Mouse (Mus musculus) skeletal muscle tissue, adult 2 months (tissue): ENCODE measurements at regions not wholly inside any gene's neighbourhood (a gene's known extent, or its start where the extent isn't known, plus 50 kb on each side); places are given as distances from the start of the nearest gene placed in this dataset.

Experiments
- DNase-seq: peaks from one replicate; pipeline ENCODE4 v3.0.0-alpha.2; 2012; ENCODE audit warnings: low read depth, low spot score

GRCm38 (mm10) chr10:17200524-17201426 is 522.2 kb upstream of the Cited2 start:
- no peak for DNase-seq

DNA sequence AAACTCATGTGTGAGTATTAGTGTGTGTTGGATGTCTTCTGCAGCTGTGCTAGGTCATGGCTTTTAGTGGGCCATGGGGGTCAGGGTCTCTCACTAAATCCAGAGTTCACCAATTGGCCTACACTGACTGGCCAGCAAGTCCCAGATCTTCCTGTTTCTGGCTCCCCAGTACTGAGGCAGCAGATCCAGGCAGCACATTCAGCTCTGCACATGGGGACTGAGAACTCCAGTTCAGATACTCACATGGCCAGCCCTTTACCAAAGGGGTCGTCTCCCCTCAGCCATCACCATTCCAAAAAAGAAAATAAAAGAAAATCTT is 521.6 kb upstream of the Cited2 start:
- no peak for DNase-seq

GRCm38 (mm10) chr10:17202556-17203415 is 520.2 kb upstream of the Cited2 start:
- DNase-seq, result no peak

DNA sequence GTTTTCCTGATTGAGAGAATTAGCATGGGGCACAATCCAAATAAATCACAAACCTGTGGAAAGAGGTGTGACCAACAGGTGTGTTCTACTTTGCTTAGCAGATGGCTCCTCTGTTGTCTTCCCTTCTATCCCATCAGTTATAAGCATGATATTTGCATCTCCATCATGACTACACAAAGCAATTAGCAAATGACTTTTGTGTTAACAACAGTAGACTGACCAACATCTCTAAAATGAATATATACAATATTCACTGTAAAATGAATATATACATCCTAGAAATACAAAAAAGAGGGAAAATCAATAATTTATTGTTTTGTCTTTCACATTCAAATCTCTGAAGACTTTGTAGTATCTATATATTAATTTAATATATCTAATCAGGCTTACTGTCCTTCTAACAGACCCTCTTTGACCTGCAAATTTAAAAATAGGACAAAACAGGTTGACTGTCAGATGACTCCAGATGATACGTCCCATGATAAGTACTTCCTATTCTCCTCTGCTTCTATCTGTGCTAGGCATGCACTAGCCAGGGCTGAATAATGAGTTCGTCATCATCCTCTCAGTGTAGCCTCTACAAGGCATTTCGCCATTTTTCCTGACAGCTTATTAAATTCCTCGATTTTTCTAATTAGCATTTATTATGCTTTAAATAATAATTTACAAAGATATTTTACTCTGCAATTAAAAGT is 519.5 kb upstream of the Cited2 start:
- no peak for DNase-seq

- no peak for DNase-seq
Measured at GRCm38 (mm10) chr10:17204153-17204552, 518.9 kb upstream of the Cited2 start.

DNA sequence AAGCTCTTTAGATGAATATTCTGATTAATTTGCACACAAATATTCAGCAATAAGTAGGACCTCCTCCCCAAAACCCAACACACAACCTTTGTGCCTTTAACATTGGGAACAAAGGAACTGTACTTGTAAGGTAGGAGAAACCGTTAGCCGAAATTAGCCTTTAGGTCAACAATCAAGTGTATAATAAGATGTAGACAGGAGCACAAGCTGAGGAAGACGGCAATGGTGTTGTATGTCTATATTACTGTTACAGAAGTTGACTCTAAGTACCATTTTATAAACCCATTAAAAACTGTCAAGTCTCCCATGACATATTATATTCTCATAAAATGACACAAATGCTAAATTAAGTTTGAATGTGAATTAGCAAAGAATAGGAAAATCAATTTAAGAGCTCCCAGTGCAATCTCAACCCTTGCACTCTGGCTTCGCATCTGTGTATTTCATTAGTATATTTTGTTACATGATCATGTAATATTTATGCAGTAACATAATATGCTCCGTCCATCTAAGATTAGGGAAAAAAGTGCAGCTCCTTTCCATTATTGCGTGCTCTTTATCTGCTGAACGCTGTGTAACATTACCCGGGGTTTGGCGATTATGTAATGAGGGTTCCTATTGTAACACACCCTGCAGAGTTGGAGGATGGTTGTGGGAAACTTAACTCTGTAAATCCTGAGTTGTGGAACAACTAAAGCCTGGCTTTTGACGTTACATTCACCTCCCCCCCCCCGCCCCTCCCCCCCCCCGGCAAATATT is 510.3 kb upstream of the Cited2 start:
- DNase-seq, result peak; percentile 48

- DNase-seq, result peak; percentile 63
Measured at GRCm38 (mm10) chr10:17213310-17214064, 509.5 kb upstream of the Cited2 start.

- DNase-seq, result no peak
Measured at GRCm38 (mm10) chr10:17214065-17214440, 509.0 kb upstream of the Cited2 start.

- DNase-seq, result no peak
Measured at GRCm38 (mm10) chr10:17215029-17215428, 508.0 kb upstream of the Cited2 start.

DNA sequence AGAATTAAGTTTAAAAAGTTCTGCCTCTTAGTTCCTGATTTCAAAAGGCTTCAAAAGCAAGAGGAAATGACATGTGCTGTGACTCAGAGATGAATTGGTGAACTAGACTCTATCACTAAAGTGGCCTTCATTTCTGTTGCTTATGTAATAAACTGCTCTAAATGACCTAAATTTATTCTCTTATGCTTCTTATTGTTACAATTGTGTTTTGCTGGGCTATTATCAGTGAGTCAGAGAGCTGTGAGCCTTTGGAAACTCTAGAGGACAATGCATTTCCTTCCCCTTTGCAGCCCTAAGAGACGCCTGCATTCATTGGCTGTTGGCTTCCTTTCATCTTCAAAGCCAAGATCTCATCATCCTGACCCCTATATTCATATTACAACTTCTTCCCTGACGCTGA is 501.5 kb upstream of the Cited2 start:
- DNase-seq, result no peak

GRCm38 (mm10) chr10:17225727-17226126 is 497.3 kb upstream of the Cited2 start:
- DNase-seq, result no peak

DNA sequence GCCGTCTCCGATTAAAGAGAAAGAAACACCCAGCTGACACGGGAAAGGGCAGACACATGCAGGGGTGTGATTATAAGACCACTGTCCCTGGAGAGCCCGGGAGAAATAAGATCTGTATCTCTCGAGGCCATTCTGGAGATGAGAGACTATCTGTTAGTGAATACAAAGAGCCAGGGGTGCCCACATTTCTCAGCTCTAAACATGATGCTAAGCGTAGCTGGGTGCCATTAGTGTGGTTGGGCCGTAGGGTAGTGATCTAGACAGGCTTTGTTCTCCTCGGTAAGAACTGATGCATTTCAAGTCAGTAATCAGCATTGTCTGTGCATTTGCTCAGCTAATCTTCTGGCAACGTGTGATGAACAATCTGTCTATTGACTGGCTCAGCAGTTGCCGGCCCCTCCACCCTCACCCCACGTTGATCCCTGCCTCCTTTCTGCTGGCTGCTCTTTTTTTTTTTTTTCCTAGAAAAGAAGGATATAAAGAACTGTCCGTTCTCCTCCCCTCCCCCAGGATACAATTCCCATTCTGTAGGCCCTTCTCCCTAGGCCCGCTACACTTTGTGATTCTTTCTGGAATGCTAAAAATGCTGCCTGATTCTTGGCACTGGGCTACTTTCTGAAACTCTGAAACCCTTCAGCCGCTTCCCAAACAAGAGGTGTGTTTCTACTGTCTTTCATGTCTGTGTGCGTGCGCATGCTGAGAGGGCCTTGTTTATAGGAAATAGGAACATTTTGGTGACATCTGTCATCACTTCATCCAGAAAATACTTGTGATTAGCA is 492.8 kb upstream of the Cited2 start:
- no peak for DNase-seq

DNA sequence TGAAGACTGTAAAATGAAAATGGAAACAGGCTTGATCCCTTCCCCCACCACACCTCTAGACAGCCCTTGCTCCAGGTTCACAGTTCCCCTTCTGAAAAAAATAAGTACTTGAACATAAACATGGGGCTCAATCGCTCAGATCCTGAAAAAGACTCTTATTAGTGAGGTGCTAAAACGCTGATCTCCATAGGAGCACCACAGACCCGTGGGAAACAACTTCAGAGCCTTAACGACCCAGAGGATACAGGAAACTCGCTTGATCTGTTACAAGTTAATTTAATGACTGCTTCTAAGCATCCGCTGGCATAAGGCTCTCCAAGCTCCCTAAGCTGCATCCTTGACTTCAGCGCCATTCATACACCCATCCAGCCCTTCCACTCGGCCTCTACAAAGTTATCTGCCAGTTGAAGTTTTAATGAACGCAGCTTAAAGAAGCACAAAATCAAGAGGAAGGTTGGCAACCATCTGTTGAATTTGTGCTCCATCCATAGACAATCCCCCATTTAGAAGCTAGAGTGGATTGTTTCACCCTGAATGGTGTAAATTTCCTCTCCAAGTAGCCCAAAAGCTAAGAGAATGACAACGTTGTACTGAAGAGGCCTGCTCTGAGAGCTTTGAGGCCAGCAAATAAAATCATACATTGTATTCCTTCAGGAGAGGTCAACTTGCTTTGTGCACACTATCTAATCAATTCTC is 486.9 kb upstream of the Cited2 start:
- no peak for DNase-seq

GRCm38 (mm10) chr10:17236761-17237160 is 486.3 kb upstream of the Cited2 start:
- DNase-seq, result no peak

- DNase-seq, result no peak
Measured at GRCm38 (mm10) chr10:17237463-17237862, 485.6 kb upstream of the Cited2 start.

DNA sequence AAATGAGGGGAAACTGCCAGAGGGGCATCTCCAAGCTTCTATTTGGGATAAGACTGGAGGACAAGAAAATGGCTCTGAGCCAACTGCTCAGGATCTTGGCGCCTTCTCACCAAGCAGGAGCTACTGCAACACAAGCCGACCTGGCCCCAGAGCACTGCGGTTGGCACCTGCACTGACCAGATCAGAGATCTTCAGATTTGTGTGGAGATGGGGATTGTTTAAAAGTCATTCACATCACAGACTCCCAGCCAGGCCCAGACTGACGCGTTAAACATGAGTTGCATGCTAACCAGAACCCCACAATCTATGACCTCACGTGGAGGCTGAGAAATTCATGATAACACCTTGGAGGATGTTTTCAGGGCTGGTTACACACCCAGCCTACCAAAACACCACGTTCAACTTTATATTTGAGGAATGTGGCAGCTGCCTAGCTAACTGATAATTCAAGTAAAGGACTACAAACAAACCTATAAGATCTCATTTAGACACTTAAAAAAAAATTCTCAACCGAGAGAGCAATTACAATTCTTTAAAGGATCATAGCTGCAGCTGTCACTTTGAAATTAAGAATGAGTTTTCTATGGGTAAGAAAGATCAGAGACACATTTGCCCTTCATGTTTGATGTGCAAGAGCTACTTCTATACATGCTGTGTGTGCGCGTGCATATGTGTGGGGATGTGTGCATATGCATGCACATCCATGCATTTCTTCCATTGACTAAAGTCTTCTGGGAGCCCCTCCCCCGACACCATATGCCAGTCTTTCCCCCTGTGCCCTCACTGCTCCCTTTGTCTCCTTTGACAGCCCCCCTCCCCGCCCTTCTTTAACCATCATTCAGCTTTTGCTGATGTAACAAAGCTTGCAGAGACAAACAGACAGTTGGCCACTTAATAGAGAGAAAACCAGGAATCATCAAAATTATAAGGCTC is 484.8 kb upstream of the Cited2 start:
- DNase-seq, result no peak

DNA sequence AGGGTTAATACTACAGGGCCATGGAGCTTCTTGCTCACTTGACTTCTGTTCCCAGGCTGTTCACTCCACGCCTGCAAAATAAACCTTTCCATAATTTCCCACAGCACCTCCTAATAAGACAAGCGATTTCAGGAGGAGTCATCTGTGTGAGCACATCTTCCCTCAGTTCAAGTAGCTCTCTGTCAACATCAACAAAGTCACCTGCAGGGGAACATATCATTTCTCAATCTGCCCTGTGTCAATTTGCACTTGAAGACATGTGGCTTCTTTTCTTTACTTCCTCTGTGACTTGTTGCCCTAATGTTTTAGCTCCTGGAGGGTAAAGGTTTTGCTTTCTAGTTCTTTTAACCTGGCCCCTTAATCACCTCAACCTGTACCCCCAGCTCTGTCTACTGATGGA is 474.7 kb upstream of the Cited2 start:
- DNase-seq, result no peak

DNA sequence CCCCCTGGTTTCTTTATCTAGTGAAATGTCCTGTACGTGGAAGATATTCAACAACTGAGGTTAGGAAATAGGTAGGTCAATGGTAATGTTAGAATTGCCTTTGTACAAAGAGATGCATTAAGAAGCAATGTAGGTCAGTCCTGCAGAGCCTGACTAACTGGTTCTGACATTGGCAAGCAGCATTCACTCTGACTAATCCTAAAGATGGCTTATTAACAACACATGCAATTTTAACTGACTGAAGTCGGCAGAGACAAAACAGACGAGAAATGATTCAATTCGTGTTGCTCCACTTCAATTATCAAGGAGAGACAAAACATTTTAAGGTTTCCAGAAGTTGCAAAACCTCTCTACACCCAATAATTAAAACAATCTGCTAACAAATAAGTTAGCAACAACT is 470.0 kb upstream of the Cited2 start:
- no peak for DNase-seq
